Mouse (Mus musculus) heart, embryonic 10.5 days (tissue): Measurements from ENCODE around the gene Sprr4. TPM values are rescaled to one million over a fixed set of nuclear protein-coding genes. Genes with fewer than 3 reads are reported as not detected.

ENCODE experiments used
- DNase-seq: peaks from one replicate; pipeline ENCODE4 v3.0.0-alpha.2; 2017; ENCODE audit warnings: low spot score
- H3K27ac ChIP-seq: fragments of 300-500 bp; sonication (generic); 2 replicates; pipeline ENCODE4 v1.5.1; 2016; ENCODE audit warnings: mild to moderate bottlenecking
- H3K27me3 ChIP-seq: fragments of 300-500 bp; sonication (generic); 2 replicates; pipeline ENCODE4 v1.6.1; 2016; ENCODE audit warnings: mild to moderate bottlenecking; ENCODE audit not compliant: poor library complexity, insufficient read depth, severe bottlenecking
- H3K36me3 ChIP-seq: fragments of 300-500 bp; sonication (generic); 2 replicates; pipeline ENCODE4 v1.6.1; 2016; ENCODE audit warnings: mild to moderate bottlenecking, moderate library complexity
- H3K4me1 ChIP-seq: fragments of 300-500 bp; sonication (generic); 2 replicates; pipeline ENCODE4 v1.6.1; 2016; ENCODE audit warnings: mild to moderate bottlenecking
- H3K4me3 ChIP-seq: fragments of 300-500 bp; sonication (generic); 2 replicates; pipeline ENCODE4 v1.5.1; 2016; ENCODE audit warnings: mild to moderate bottlenecking, moderate library complexity
- H3K9me3 ChIP-seq: fragments of 300-500 bp; sonication (generic); 2 replicates; pipeline ENCODE4 v1.6.1; 2016; ENCODE audit warnings: mild to moderate bottlenecking, moderate library complexity
- WGBS: fragments of 180-500 bp; shearing (Covaris S2); methylation state at CpG from one replicate; pipeline ENCODE4 v1.1.7; 2016; 5-methylcytosine and 5-hydroxymethylcytosine counted together
- polyA plus RNA-seq: library from polyadenylated mRNA; unstranded; fragments of >200 nt; fragmentation: Nextera tagmentation; extraction: Ambion mirVana; gene quantifications from 2 replicates; pipeline ENCODE4 v1.2.1, GENCODE M21; 2016

Sprr4 gene
- polyA plus RNA-seq, 1 experiment from 2014 or later: not detected

DNA sequence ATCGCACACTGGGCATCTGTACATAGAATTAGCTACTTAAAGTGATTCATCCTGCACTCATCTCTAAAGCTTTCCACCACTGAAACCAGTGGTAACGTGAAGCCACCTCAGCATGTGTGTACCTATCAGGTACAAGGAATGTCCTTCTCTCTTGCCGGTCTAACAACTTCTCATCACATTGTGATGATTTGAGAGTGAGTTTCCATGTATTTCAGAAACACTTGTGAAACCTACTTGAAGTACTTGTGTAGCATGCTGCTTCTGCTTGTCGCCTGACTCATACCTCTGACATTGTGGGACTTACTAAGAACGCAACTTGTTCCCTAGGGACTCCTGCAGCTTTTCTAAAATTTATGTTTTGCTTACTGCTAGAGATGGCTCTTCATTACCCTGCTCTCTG lies 45.1 kb downstream of the Sprr4 start:
- H3K27me3 ChIP-seq: no peaks in the 10 kb centered on the region; the same call in 1 of the 2 replicates
- no peak overlapping the region for H3K4me3 ChIP-seq
- H3K27ac ChIP-seq: no peak overlapping the region
- H3K4me1 ChIP-seq: no peaks in the 10 kb centered on the region
- 75% methylated on average over 5 of the region's 5 CpGs for WGBS
- no peaks in the 10 kb centered on the region for H3K36me3 ChIP-seq
- no peak for DNase-seq
- no peaks in the 10 kb centered on the region for H3K9me3 ChIP-seq

Other genes starting within 250 kb of the Sprr4 start
- not detected in 2 replicates for gene Sprr2a3, start 215.1 kb downstream of the Sprr4 start, polyA plus RNA-seq
- gene Sprr2b, start 183.9 kb downstream of the Sprr4 start, polyA plus RNA-seq: 0.18 TPM in 1 of 2 replicates, not detected in the other
- gene Sprr2d, start 161.4 kb downstream of the Sprr4 start, polyA plus RNA-seq: not detected in 2 replicates
- not detected in 2 replicates for gene Sprr2e, start 148.3 kb downstream of the Sprr4 start, polyA plus RNA-seq
- 0.24 TPM in 1 of 2 replicates, not detected in the other for gene Sprr2f, start 135.3 kb downstream of the Sprr4 start, polyA plus RNA-seq
- gene Sprr2h, start 114.8 kb downstream of the Sprr4 start, polyA plus RNA-seq: not detected in 2 replicates
- gene Sprr2i, start 92.5 kb downstream of the Sprr4 start, polyA plus RNA-seq: not detected in 2 replicates
- not detected in 2 replicates for gene Sprr2j-ps, start 82.4 kb downstream of the Sprr4 start, polyA plus RNA-seq
- gene Gm9774, start 71.1 kb downstream of the Sprr4 start, polyA plus RNA-seq: 5.8 and 6.8 TPM in 2 replicates
- gene Sprr2k, start 67.9 kb downstream of the Sprr4 start, polyA plus RNA-seq: not detected in 2 replicates
- not detected in 2 replicates for gene Sprr1b, start 61.7 kb downstream of the Sprr4 start, polyA plus RNA-seq
- not detected in 2 replicates for gene Sprr3, start 41.8 kb downstream of the Sprr4 start, polyA plus RNA-seq
- gene Sprr1a, start 14.6 kb downstream of the Sprr4 start, polyA plus RNA-seq: 0.37 TPM in 1 of 2 replicates, not detected in the other
- not detected in 2 replicates for gene 2310046K23Rik, start 34.0 kb upstream of the Sprr4 start, polyA plus RNA-seq
- gene Ivl, start 73.2 kb upstream of the Sprr4 start, polyA plus RNA-seq: not detected in 2 replicates
- not detected in 2 replicates for gene Smcp, start 88.5 kb upstream of the Sprr4 start, polyA plus RNA-seq
- gene 2210017I01Rik, start 107.0 kb upstream of the Sprr4 start, polyA plus RNA-seq: not detected in 2 replicates
- gene Lce6a, start 121.2 kb upstream of the Sprr4 start, polyA plus RNA-seq: not detected in 2 replicates
- not detected in 2 replicates for gene Lce1a1, start 147.8 kb upstream of the Sprr4 start, polyA plus RNA-seq
- gene Lce1b, start 156.4 kb upstream of the Sprr4 start, polyA plus RNA-seq: not detected in 2 replicates
- gene Lce1a2, start 169.8 kb upstream of the Sprr4 start, polyA plus RNA-seq: not detected in 2 replicates
- gene Lce1c, start 178.8 kb upstream of the Sprr4 start, polyA plus RNA-seq: not detected in 2 replicates
- not detected in 2 replicates for gene Lce1d, start 186.7 kb upstream of the Sprr4 start, polyA plus RNA-seq
- not detected in 2 replicates for gene Lce1e, start 208.6 kb upstream of the Sprr4 start, polyA plus RNA-seq
- gene Lce1f, start 219.9 kb upstream of the Sprr4 start, polyA plus RNA-seq: not detected in 2 replicates
- not detected in 2 replicates for gene Gm38119, start 238.6 kb upstream of the Sprr4 start, polyA plus RNA-seq